Mouse (Mus musculus): Measurements from ENCODE around the gene Set. TPM values are rescaled to one million over a fixed set of nuclear protein-coding genes. Genes with fewer than 3 reads are reported as not detected.

Set gene
- polyA plus RNA-seq, 1 experiment: 312 TPM

GRCm38 (mm10) chr2:30067031-30067888 is 10.1 kb downstream of the Set start:
- H3K79me3 ChIP-seq (ENCODE audit: low read depth): peaks cover 69% of the 10 kb centered on the region
- H3K79me2 ChIP-seq (ENCODE audit: control insufficient read depth, insufficient read depth): peaks cover 85% of the 10 kb centered on the region
- TF ChIP-seq MYOD1 (IDR thresholded peaks at IDR 0.05; ENCODE audit: control insufficient read depth, insufficient read length, low read depth) (no peak), CEBPB (IDR thresholded peaks at IDR 0.05; ENCODE audit: low read depth) (no peak), USF1 (IDR thresholded peaks at IDR 0.05; ENCODE audit: low read depth) (no peak), MAX (IDR thresholded peaks at IDR 0.05) (peak; percentile 61), CTCF (IDR thresholded peaks at IDR 0.05; ENCODE audit: control insufficient read depth, insufficient read depth, insufficient read length) (no peak), MYOG (IDR thresholded peaks at IDR 0.05; ENCODE audit: control insufficient read depth, extremely low read depth, insufficient read length) (no peak), FOSL1 (IDR thresholded peaks at IDR 0.05; ENCODE audit: insufficient read depth, low read length, poor library complexity, severe bottlenecking) (no peak)

GRCm38 (mm10) chr2:30067962-30068361 is 10.8 kb downstream of the Set start:
- H3K79me2 ChIP-seq (ENCODE audit: control insufficient read depth, insufficient read depth): peaks cover 79% of the 10 kb centered on the region
- H3K4me3 ChIP-seq (ENCODE audit: insufficient read depth, poor library complexity, severe bottlenecking): peak overlapping the region; percentile 97
- H3K36me3 ChIP-seq (ENCODE audit: control insufficient read depth, insufficient read depth): peaks cover 48% of the 10 kb centered on the region
- peak overlapping the region; percentile 77 for H3ac ChIP-seq (ENCODE audit: control insufficient read depth, insufficient read length, low read depth)
- H3K79me3 ChIP-seq (ENCODE audit: low read depth): peaks cover 63% of the 10 kb centered on the region
- no peak for TF ChIP-seq CEBPB (IDR thresholded peaks at IDR 0.05; ENCODE audit: low read depth)
- peak; percentile 83 for TF ChIP-seq MAX (IDR thresholded peaks at IDR 0.05)
- no peaks in the 10 kb centered on the region for H3K27me3 ChIP-seq (ENCODE audit: control insufficient read depth, insufficient read depth, insufficient read length)

More at GRCm38 (mm10) chr2:30067031-30067888, 10.1 kb downstream of the Set start:
- H3K4me3 ChIP-seq (ENCODE audit: insufficient read depth, poor library complexity, severe bottlenecking): peak overlapping the region; percentile 97
- H3ac ChIP-seq (ENCODE audit: control insufficient read depth, insufficient read length, low read depth): peak overlapping the region; percentile 91
- no peaks in the 10 kb centered on the region for H3K27me3 ChIP-seq (ENCODE audit: control insufficient read depth, insufficient read depth, insufficient read length)
- H3K36me3 ChIP-seq (ENCODE audit: control insufficient read depth, insufficient read depth): peaks cover 41% of the 10 kb centered on the region

- TF ChIP-seq CEBPB (IDR thresholded peaks at IDR 0.05; ENCODE audit: low read depth) (no peak), CTCF (IDR thresholded peaks at IDR 0.05; ENCODE audit: control insufficient read depth, insufficient read depth, insufficient read length) (no peak), MYOD1 (IDR thresholded peaks at IDR 0.05; ENCODE audit: control insufficient read depth, insufficient read length, low read depth) (no peak), USF1 (IDR thresholded peaks at IDR 0.05; ENCODE audit: low read depth) (no peak), MAX (IDR thresholded peaks at IDR 0.05) (no peak), FOSL1 (IDR thresholded peaks at IDR 0.05; ENCODE audit: insufficient read depth, low read length, poor library complexity, severe bottlenecking) (no peak), MYOG (IDR thresholded peaks at IDR 0.05; ENCODE audit: control insufficient read depth, extremely low read depth, insufficient read length) (no peak)
- Histone ChIP-seq H3K36me3 (ENCODE audit: control insufficient read depth, insufficient read depth) (peaks cover 61% of the 10 kb centered on the region), H3K79me3 (ENCODE audit: low read depth) (peaks cover 26% of the 10 kb centered on the region), H3K27me3 (ENCODE audit: control insufficient read depth, insufficient read depth, insufficient read length) (no peaks in the 10 kb centered on the region), H3ac (ENCODE audit: control insufficient read depth, insufficient read length, low read depth) (no peak overlapping the region), H3K4me3 (ENCODE audit: insufficient read depth, poor library complexity, severe bottlenecking) (no peak overlapping the region), H3K79me2 (ENCODE audit: control insufficient read depth, insufficient read depth) (peaks cover 36% of the 10 kb centered on the region)
These were observed 15.7 kb downstream of the Set start for GRCm38 (mm10) chr2:30072875-30073274.

- Histone ChIP-seq H3K79me2 (ENCODE audit: control insufficient read depth, insufficient read depth) (peaks cover 32% of the 10 kb centered on the region), H3ac (ENCODE audit: control insufficient read depth, insufficient read length, low read depth) (no peak overlapping the region), H3K79me3 (ENCODE audit: low read depth) (peaks cover 22% of the 10 kb centered on the region), H3K36me3 (ENCODE audit: control insufficient read depth, insufficient read depth) (peaks cover 57% of the 10 kb centered on the region), H3K4me3 (ENCODE audit: insufficient read depth, poor library complexity, severe bottlenecking) (no peak overlapping the region), H3K27me3 (ENCODE audit: control insufficient read depth, insufficient read depth, insufficient read length) (no peaks in the 10 kb centered on the region)
- no peak for TF ChIP-seq CTCF (IDR thresholded peaks at IDR 0.05; ENCODE audit: control insufficient read depth, insufficient read depth, insufficient read length)
- no peak for TF ChIP-seq MYOG (IDR thresholded peaks at IDR 0.05; ENCODE audit: control insufficient read depth, extremely low read depth, insufficient read length)
- TF ChIP-seq USF1 (IDR thresholded peaks at IDR 0.05; ENCODE audit: low read depth): no peak
- no peak for TF ChIP-seq MYOD1 (IDR thresholded peaks at IDR 0.05; ENCODE audit: control insufficient read depth, insufficient read length, low read depth)
- TF ChIP-seq FOSL1 (IDR thresholded peaks at IDR 0.05; ENCODE audit: insufficient read depth, low read length, poor library complexity, severe bottlenecking): no peak
- no peak for TF ChIP-seq CEBPB (IDR thresholded peaks at IDR 0.05; ENCODE audit: low read depth)
- no peak for TF ChIP-seq MAX (IDR thresholded peaks at IDR 0.05)
These were observed 16.1 kb downstream of the Set start for GRCm38 (mm10) chr2:30073285-30073684.

- peaks cover 8% of the 10 kb centered on the region for H3K79me2 ChIP-seq (ENCODE audit: control insufficient read depth, insufficient read depth)
- TF ChIP-seq MYOD1 (IDR thresholded peaks at IDR 0.05; ENCODE audit: control insufficient read depth, insufficient read length, low read depth) (no peak), USF1 (IDR thresholded peaks at IDR 0.05; ENCODE audit: low read depth) (no peak), FOSL1 (IDR thresholded peaks at IDR 0.05; ENCODE audit: insufficient read depth, low read length, poor library complexity, severe bottlenecking) (no peak), MAX (IDR thresholded peaks at IDR 0.05) (no peak), CTCF (IDR thresholded peaks at IDR 0.05; ENCODE audit: control insufficient read depth, insufficient read depth, insufficient read length) (no peak), MYOG (IDR thresholded peaks at IDR 0.05; ENCODE audit: control insufficient read depth, extremely low read depth, insufficient read length) (no peak), CEBPB (IDR thresholded peaks at IDR 0.05; ENCODE audit: low read depth) (no peak)
- H3K4me3 ChIP-seq (ENCODE audit: insufficient read depth, poor library complexity, severe bottlenecking): no peak overlapping the region
- H3K79me3 ChIP-seq (ENCODE audit: low read depth): peaks cover 1% of the 10 kb centered on the region
- no peak overlapping the region for H3ac ChIP-seq (ENCODE audit: control insufficient read depth, insufficient read length, low read depth)
- H3K36me3 ChIP-seq (ENCODE audit: control insufficient read depth, insufficient read depth): peaks cover 34% of the 10 kb centered on the region
- no peaks in the 10 kb centered on the region for H3K27me3 ChIP-seq (ENCODE audit: control insufficient read depth, insufficient read depth, insufficient read length)
These were observed 18.4 kb downstream of the Set start for GRCm38 (mm10) chr2:30075625-30076024.
